Mouse (Mus musculus) B cell, adult 2 months (primary cell): ENCODE data around the gene Olfr732.

Experiments
- DNase-seq, 2 experiments: peaks; one replicate each; pipeline ENCODE4 v3.0.0; 2022

Gene Olfr732

DNA sequence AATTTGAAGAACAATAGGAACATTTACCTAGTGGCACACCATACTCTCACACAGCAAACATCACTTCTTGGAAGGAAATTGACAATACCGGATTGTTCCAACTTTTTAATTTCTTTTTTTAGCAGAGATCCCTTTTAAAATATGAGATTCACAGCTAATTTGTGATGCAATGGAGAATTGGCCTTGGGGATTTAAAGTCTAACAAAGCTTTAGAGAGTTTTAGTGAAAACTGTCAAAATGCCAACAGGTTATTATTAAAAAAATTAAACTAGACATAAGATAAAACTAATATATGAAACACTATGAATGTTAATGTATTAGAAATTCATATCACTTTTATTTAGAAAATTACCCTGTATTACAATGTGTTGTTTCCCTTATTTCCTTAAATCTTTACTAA, at the start of gene Olfr732:
TSS of gene Olfr732 (minus strand) at position 101 of the 400 bp plus-strand sequence.
- DNase-seq, result no peak

- DNase-seq, result no peak
Measured at GRCm38 (mm10) chr14:50326661-50327060, 42.7 kb upstream of the Olfr732 start, which contains the start of gene Olfr734. Olfr734 (minus strand) TSS chr14:50326761.

DNA sequence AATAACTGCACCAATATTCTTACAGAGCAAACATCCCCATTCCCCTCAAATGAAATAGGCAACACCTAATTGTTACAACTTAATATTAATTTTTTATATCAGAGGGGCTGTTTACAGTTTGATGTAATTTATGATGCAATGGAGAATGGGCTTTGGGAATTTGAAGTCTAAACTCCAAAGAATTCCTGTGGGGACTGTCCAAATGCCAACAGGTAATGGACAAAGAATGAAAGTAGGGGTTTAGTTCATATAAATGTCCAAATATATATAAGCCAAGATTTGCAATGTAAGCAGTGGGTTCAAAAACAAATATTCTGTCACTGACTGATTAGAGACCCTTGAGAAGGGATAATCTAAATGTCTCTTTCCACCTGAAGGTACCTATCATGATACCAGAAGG, 17.4 kb upstream of the Olfr732 start, which contains the start of gene Olfr733:
TSS of gene Olfr733 (minus strand) at position 101 of the 400 bp plus-strand sequence.
- DNase-seq, result no peak

DNA sequence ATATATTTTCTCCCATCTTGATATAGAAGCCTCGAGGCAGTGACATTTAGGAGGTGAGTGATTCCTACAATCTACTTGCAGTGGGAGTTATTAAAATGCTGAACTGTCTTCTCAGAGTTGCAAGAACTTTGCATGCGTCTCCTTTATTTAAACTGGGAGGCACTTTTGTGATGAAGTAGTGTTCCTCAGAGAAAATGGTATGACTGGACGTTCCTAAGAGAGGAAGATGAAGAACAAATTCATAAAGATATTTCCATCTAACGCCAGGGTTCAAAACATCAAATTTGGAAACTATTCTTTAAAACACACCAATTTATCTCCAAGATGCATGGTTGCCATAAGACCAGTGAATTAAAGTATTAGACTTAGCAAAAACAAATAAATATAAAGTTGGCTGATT, 42.2 kb downstream of the Olfr732 start, which contains the start of gene Olfr731:
TSS of gene Olfr731 (minus strand) at position 101 of the 400 bp plus-strand sequence.
- DNase-seq, result no peak
